Mouse (Mus musculus): ENCODE data around the gene Coro6.

GRCm38 (mm10) chr11:77488771-77489581 is 26.8 kb downstream of the Coro6 start:
- TF ChIP-seq POLR2A (IDR thresholded peaks at IDR 0.05; ENCODE audit: borderline replicate concordance, low read depth, low read length) (no peak), CTCF (IDR thresholded peaks at IDR 0.05; ENCODE audit: low read depth, low read length) (no peak)
